Mouse (Mus musculus) neural tube, embryonic 15.5 days (tissue): ENCODE data around the gene Eif3g. TPM values are rescaled to one million over a fixed set of nuclear protein-coding genes. Genes with fewer than 3 reads are reported as not detected.

ENCODE experiments used
- ATAC-seq: fragments of 200-750 bp; cut with Nextera tagmentation; 2 replicates; pipeline ENCODE4 v1.8.0; 2017; ENCODE audit warnings: mild to moderate bottlenecking, moderate TSS enrichment, moderate library complexity; ENCODE audit not compliant: low FRiP score
- H3K27ac ChIP-seq: fragments of 300-500 bp; sonication (generic); replicated peaks from 2 replicates; pipeline ENCODE4 v1.5.1; 2015; ENCODE audit warnings: mild to moderate bottlenecking, inconsistent platforms
- H3K27me3 ChIP-seq: fragments of 300-500 bp; sonication (generic); replicated peaks from 2 replicates; pipeline ENCODE4 v1.6.1; 2015; ENCODE audit warnings: inconsistent platforms
- H3K36me3 ChIP-seq: fragments of 300-500 bp; sonication (generic); 2 replicates; pipeline ENCODE4 v1.6.1; 2015; ENCODE audit warnings: inconsistent platforms
- H3K4me1 ChIP-seq: fragments of 300-500 bp; sonication (generic); 2 replicates; pipeline ENCODE4 v1.6.1; 2015; ENCODE audit warnings: inconsistent platforms
- H3K4me2 ChIP-seq: fragments of 300-500 bp; sonication (generic); 2 replicates; pipeline ENCODE4 v1.6.1; 2015; ENCODE audit warnings: inconsistent platforms, mild to moderate bottlenecking, moderate library complexity
- H3K4me3 ChIP-seq: fragments of 300-500 bp; sonication (generic); replicated peaks from 2 replicates; pipeline ENCODE4 v1.5.1; 2015; ENCODE audit warnings: mild to moderate bottlenecking, inconsistent platforms
- H3K9ac ChIP-seq: fragments of 300-500 bp; sonication (generic); replicated peaks from 2 replicates; pipeline ENCODE4 v1.6.1; 2015; ENCODE audit warnings: mild to moderate bottlenecking, inconsistent platforms
- H3K9me3 ChIP-seq: fragments of 300-500 bp; sonication (generic); replicated peaks from 2 replicates; pipeline ENCODE4 v1.6.1; 2016; ENCODE audit warnings: inconsistent platforms
- WGBS: fragments of 180-500 bp; shearing (Covaris S2); methylation state at CpG from one replicate; pipeline ENCODE4 v1.1.7; 2015; ENCODE audit warnings: mixed read lengths; 5-methylcytosine and 5-hydroxymethylcytosine counted together
- polyA plus RNA-seq: library from polyadenylated mRNA; unstranded; fragments of >200 nt; fragmentation: Nextera tagmentation; extraction: Ambion mirVana; gene quantifications from 2 replicates; pipeline ENCODE4 v1.2.1, GENCODE M21; 2015

Eif3g gene
- polyA plus RNA-seq, 1 experiment from 2014 or later, result 260 TPM

DNA sequence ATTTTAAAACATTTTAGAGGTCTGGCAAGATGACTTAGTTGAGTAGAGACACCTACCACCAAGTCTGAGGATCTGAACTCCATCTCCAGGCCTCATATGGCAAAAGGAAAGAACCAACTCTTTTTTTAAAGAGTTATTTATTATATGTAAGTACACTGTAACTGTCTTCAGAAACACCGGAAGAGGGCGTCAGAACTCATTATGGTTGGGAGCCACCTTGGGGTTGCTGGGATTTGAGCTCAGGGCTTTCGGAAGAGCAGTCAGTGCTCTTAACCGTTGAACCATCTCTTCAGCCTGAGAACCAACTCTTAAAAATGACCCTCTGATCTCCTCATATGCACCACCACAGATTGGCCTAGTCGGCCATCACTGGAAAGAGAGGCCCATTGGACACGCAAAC, 11.2 kb downstream of the Eif3g start:
- ATAC-seq, result no peak
- Histone ChIP-seq H3K4me3 (peak overlapping the region; percentile 94; the same call in 1 of the 2 replicates), H3K27me3 (no peaks in the 10 kb centered on the region), H3K27ac (peak overlapping the region; percentile 94; the same call in 1 of the 2 replicates), H3K9ac (no peak overlapping the region), H3K36me3 (peaks cover 30% of the 10 kb centered on the region), H3K4me1 (peaks cover 20% of the 10 kb centered on the region), H3K9me3 (no peaks in the 10 kb centered on the region), H3K4me2 (peak overlapping the region; percentile 84)
- WGBS, result 89% methylated on average over 6 of the region's 6 CpGs

DNA sequence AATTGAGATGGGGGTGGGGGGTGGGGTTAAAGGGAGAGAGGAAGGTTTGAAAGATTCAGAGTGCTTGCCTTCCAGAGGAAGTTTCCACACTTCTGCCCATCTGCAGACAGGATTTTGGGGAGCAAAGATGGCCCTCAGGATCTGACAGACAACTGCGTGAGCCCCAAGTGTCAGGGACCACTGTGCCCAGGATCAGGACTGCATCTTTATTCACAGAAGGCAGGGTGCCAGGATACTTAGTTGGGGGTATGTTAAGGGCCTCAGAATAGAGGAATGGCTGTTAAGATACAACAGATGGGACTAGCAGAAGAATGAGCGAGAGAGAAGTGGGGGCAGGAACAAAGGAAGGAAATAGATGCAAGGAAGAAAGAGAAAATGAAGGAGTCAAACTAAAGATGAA, 11.9 kb downstream of the Eif3g start:
- no peaks in the 10 kb centered on the region for H3K27me3 ChIP-seq
- H3K4me3 ChIP-seq, result no peak overlapping the region
- WGBS, result 98% methylated on average over 2 of the region's 2 CpGs
- H3K9ac ChIP-seq, result no peak overlapping the region
- H3K36me3 ChIP-seq, result peaks cover 24% of the 10 kb centered on the region
- H3K4me2 ChIP-seq, result no peak overlapping the region
- H3K27ac ChIP-seq, result no peak overlapping the region
- no peak for ATAC-seq
- H3K4me1 ChIP-seq, result peaks cover 20% of the 10 kb centered on the region
- no peaks in the 10 kb centered on the region for H3K9me3 ChIP-seq

DNA sequence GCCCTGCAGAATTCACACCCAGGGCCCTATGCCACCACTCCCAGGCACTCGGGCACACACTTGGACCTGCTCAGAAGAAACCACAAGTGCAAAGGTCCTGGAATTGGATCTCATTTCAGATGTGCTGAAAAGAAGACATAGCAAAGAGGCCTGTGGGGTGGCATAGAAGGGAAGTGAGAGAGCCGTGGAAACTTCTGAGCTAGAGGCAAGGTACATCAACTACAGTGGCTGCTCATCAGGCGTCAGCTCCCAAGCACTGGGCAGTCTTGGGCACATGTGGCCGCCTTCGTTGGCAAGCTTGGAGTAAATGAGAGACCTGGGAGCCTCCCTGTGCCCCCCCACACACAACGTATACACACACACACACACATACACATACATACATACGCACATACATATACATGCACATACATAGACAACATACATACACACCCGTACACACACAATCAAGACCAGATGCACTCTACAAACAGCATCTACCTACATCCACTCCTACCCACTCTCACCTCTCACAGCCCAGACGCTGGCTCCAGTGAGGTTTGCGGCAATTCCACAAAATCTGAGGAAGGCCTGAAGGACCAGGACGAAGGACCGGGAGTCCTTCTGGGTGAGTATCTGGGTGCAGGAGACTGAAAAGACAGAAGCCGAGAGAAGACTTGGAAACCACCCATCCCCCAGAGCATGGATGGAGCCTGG, 19.2 kb downstream of the Eif3g start, which contains the start of gene Angptl6:
Gene Angptl6, minus strand, starts transcription at position 631 of the 696 bp plus-strand sequence.
- WGBS, result 92% methylated on average over 13 of the region's 13 CpGs
- peaks cover 18% of the 10 kb centered on the region for H3K4me1 ChIP-seq
- H3K36me3 ChIP-seq, result no peaks in the 10 kb centered on the region
- H3K9ac ChIP-seq, result peak within 1 kb of the TSS; percentile 52
- H3K27me3 ChIP-seq, result no peaks in the 10 kb centered on the region
- no peak for ATAC-seq
- peak within 1 kb of the TSS; percentile 45 for H3K4me3 ChIP-seq
- no peaks in the 10 kb centered on the region for H3K9me3 ChIP-seq
- peak within 1 kb of the TSS; percentile 96 for H3K27ac ChIP-seq
- H3K4me2 ChIP-seq, result peak within 1 kb of the TSS; percentile 67

- Histone ChIP-seq H3K4me2 (peak overlapping the region; percentile 67), H3K4me1 (peaks cover 18% of the 10 kb centered on the region), H3K36me3 (no peaks in the 10 kb centered on the region), H3K4me3 (peak overlapping the region; percentile 45), H3K9ac (peak overlapping the region; percentile 52), H3K9me3 (no peaks in the 10 kb centered on the region), H3K27me3 (no peaks in the 10 kb centered on the region), H3K27ac (peak overlapping the region; percentile 96)
- peak; percentile 16 for ATAC-seq
- WGBS, result 15% methylated on average over 10 of the region's 10 CpGs
These were observed 19.7 kb downstream of the Eif3g start for GRCm38 (mm10) chr9:20878710-20879065.

GRCm38 (mm10) chr9:20878041-20878709, 20.2 kb downstream of the Eif3g start:
- H3K4me3 ChIP-seq, result peak overlapping the region; percentile 45
- ATAC-seq, result peak; percentile 93
- peak overlapping the region; percentile 96 for H3K27ac ChIP-seq
- H3K9me3 ChIP-seq, result no peaks in the 10 kb centered on the region
- H3K4me2 ChIP-seq, result peak overlapping the region; percentile 67
- no peaks in the 10 kb centered on the region for H3K36me3 ChIP-seq
- WGBS, result under 1% methylated on average over 69 of the region's 69 CpGs
- H3K27me3 ChIP-seq, result no peaks in the 10 kb centered on the region
- H3K9ac ChIP-seq, result peak overlapping the region; percentile 52
- peaks cover 18% of the 10 kb centered on the region for H3K4me1 ChIP-seq

- H3K9me3 ChIP-seq, result no peaks in the 10 kb centered on the region
- peak overlapping the region; percentile 45 for H3K9ac ChIP-seq
- H3K27ac ChIP-seq, result peak overlapping the region; percentile 96
- H3K36me3 ChIP-seq, result no peaks in the 10 kb centered on the region
- peak overlapping the region; percentile 67 for H3K4me2 ChIP-seq
- peaks cover 18% of the 10 kb centered on the region for H3K4me1 ChIP-seq
- peak; percentile 4; the same call in 1 of the 2 replicates for ATAC-seq
- WGBS, result 33% methylated on average over 14 of the region's 14 CpGs
- H3K4me3 ChIP-seq, result peak overlapping the region; percentile 45
- 0 out of 2 replicates have a peak, but pooled peaks cover under 1% of the 10 kb centered on the region for H3K27me3 ChIP-seq
These were observed 21.0 kb downstream of the Eif3g start for GRCm38 (mm10) chr9:20877118-20878040.

- Histone ChIP-seq H3K9ac (no peak overlapping the region), H3K27me3 (0 out of 2 replicates have a peak, but pooled peaks cover 3% of the 10 kb centered on the region), H3K4me3 (no peak overlapping the region), H3K4me2 (no peak overlapping the region), H3K36me3 (no peaks in the 10 kb centered on the region), H3K4me1 (peaks cover 18% of the 10 kb centered on the region), H3K9me3 (no peaks in the 10 kb centered on the region), H3K27ac (no peak overlapping the region)
- WGBS, result 79% methylated on average over 8 of the region's 9 CpGs
- no peak for ATAC-seq
These were observed 21.9 kb downstream of the Eif3g start for GRCm38 (mm10) chr9:20876318-20877117.

DNA sequence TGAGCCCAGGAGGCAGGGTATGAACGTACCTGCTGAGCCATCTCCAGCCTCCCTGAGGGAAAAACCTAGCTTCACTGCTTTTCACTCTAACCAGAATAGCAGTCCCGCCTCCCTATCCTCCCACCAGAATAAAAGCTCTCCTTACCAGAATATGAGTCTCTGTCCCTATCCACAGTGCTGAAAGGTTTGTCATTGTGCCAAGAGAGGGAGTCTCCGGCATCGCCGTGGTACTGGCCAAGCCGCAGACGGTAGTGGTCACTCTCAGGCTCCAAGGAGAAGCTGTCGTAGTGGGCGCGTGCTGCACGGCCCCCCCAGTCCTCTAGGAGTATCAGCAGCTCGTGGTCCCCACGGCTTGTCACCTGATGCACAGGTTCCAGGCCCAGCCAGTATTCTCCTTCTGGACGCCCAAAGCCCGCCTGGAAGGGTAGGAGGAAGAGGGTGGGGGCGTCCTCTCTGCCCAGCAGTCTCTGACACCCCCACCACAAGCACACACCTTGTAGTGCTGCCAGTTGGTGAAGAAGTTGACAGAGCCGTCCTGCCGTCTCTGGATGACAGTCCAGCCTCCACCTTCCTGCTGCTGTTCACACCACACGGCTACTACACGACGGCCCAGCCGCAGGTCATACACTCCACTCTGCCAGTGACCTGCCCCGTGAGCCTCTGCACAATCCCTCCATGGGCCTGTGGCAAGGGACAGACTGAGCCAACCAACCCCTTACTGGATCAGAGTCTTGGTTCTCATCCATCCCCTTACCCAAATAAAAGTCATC, 23.2 kb downstream of the Eif3g start:
- no peak overlapping the region for H3K4me2 ChIP-seq
- H3K4me1 ChIP-seq, result peaks cover 18% of the 10 kb centered on the region
- ATAC-seq, result no peak
- H3K27ac ChIP-seq, result no peak overlapping the region
- peaks cover 14% of the 10 kb centered on the region for H3K27me3 ChIP-seq
- no peaks in the 10 kb centered on the region for H3K36me3 ChIP-seq
- no peak overlapping the region for H3K4me3 ChIP-seq
- no peak overlapping the region for H3K9ac ChIP-seq
- H3K9me3 ChIP-seq, result no peaks in the 10 kb centered on the region
- WGBS, result 71% methylated on average over 23 of the region's 23 CpGs

- H3K36me3 ChIP-seq, result no peaks in the 10 kb centered on the region
- 92% methylated on average over 12 of the region's 12 CpGs for WGBS
- peaks cover 31% of the 10 kb centered on the region for H3K27me3 ChIP-seq
- H3K9me3 ChIP-seq, result no peaks in the 10 kb centered on the region
- H3K4me2 ChIP-seq, result no peak overlapping the region
- H3K27ac ChIP-seq, result no peak overlapping the region
- H3K4me1 ChIP-seq, result peaks cover 21% of the 10 kb centered on the region
- H3K9ac ChIP-seq, result no peak overlapping the region
- H3K4me3 ChIP-seq, result no peak overlapping the region
- ATAC-seq, result no peak
These were observed 24.9 kb downstream of the Eif3g start for GRCm38 (mm10) chr9:20873521-20873920.

GRCm38 (mm10) chr9:20872991-20873390, 25.4 kb downstream of the Eif3g start:
- no peak overlapping the region for H3K27ac ChIP-seq
- H3K4me3 ChIP-seq, result no peak overlapping the region
- no peak overlapping the region for H3K9ac ChIP-seq
- 91% methylated on average over 10 of the region's 10 CpGs for WGBS
- H3K27me3 ChIP-seq, result peaks cover 34% of the 10 kb centered on the region
- H3K36me3 ChIP-seq, result no peaks in the 10 kb centered on the region
- H3K4me2 ChIP-seq, result no peak overlapping the region
- H3K9me3 ChIP-seq, result no peaks in the 10 kb centered on the region
- ATAC-seq, result no peak
- peaks cover 22% of the 10 kb centered on the region for H3K4me1 ChIP-seq
